Mouse (Mus musculus): ENCODE measurements at regions not wholly inside any gene's neighbourhood (a gene's known extent, or its start where the extent isn't known, plus 50 kb on each side); places are given as distances from the start of the nearest gene placed in this dataset.

DNA sequence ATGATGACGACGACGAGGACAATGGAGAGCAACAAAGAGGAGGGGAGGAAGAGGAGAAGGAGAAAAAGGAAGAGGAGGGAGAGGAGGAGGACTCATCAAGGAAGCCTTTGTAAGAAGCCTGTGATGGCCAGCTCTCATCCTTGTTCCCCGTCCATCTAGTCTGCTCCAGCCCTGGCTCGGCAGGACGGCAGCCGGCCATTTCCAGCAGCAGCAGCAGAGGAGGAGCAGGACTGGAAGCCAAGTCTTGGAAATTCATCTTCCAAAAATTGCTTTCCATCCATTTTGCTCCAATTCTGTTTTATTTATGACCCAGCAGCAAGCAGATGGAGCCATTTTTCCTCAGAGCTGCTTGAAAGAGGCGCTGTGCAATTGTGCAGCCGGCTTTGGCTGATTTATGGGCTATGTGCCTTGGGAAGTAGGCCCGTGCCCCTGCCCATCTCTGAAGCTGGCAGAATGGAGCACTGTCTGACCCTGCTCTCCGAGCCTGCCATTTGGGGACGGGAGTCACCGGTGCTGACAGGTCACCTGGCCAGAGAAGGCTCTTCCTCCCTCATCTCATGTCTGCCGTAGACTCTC, 231.2 kb upstream of the N4bp1 start:
- CTCF ChIA-PET = no interaction called here

- CTCF ChIA-PET = no interaction called here
Observed at GRCm38 (mm10) chr8:87112355-87112754, 227.3 kb upstream of the N4bp1 start.

DNA sequence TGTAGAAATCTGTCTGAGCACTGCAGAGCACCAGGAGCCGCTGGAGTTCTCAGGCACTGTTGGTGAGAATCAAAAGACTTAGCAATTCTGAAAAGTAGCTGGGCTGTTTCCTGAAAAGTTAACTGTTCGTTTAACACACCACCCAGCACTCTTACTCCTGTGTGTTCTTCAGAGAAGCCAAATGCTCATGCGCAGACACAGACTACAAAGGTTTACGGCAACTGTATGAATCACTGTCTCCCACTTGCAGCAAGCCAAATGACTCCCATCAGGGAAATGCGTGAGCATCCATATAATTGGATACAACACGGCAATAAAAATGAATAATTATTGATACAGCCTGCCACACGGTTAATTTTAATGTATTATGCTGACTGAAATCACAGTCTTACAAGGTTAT, 220.0 kb upstream of the N4bp1 start:
- CTCF ChIA-PET = no interaction called here

- CTCF ChIA-PET = no interaction called here
Observed at GRCm38 (mm10) chr8:87095211-87095610, 210.2 kb upstream of the N4bp1 start.

GRCm38 (mm10) chr8:87094685-87095084, 209.6 kb upstream of the N4bp1 start:
- CTCF ChIA-PET = no interaction called here

- CTCF ChIA-PET = no interaction called here
Observed at GRCm38 (mm10) chr8:87093716-87094115, 208.7 kb upstream of the N4bp1 start.

DNA sequence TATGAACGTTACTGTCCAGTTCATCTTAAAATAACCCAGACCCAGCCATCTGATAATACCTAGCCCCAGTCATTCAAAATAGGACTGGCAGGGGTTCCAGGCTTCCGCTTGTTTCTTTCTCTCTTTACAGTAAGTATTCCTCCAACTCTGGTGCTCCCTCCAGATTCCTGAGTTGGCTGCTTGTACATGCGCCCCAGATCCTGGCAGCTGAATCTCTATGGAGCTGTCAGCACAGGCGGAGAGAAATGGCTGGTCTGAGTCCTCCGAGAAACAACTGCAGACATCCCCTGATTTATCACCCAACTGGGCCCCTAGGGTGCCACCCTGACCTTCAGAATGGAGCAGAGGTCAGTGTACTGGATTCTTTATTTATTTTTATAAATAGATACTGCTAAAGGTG, 208.0 kb upstream of the N4bp1 start:
- CTCF ChIA-PET = no interaction called here

GRCm38 (mm10) chr8:87087451-87088095, 202.5 kb upstream of the N4bp1 start:
- CTCF ChIA-PET = no interaction called here

DNA sequence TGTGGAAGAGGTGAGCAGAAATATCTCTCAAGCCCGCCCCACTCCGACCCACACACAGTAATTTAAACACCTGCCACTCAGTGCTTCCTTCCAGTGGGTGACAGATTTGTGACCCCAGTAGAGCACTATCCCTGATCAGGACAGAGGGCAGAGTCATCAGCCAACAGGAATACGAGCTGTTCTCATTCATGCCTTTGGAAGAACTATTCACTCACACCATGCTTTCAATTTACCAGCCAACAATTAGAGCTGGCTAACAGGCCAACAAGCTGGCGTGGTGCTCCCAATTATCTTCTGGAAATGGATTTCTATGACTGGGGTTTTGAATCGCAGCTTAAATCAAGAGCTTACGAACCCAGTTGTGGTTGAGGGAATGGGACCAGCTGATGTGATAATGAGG, 193.2 kb upstream of the N4bp1 start:
- CTCF ChIA-PET = no interaction called here

DNA sequence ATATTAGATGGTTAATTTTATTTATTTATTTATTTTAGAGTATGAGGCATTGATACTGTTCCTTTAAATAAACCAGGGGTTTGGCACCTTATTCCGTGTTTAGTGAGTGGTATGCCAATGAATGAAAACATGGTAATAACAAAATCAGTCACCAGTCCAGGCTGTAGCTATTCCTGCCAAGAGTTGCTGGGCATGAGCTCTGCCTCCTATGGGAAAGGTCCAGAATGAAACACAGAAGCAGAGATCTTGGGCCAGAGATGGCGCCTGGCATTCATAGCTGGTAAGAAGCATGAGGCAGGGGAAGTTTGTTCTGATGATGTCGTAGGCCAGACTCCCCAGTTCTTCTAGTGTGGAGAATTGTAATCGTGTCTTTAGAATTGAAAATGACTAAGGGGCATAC, 190.9 kb upstream of the N4bp1 start:
- CTCF ChIA-PET = no interaction called here

GRCm38 (mm10) chr8:87071224-87071623, 186.2 kb upstream of the N4bp1 start:
- CTCF ChIA-PET = no interaction called here

DNA sequence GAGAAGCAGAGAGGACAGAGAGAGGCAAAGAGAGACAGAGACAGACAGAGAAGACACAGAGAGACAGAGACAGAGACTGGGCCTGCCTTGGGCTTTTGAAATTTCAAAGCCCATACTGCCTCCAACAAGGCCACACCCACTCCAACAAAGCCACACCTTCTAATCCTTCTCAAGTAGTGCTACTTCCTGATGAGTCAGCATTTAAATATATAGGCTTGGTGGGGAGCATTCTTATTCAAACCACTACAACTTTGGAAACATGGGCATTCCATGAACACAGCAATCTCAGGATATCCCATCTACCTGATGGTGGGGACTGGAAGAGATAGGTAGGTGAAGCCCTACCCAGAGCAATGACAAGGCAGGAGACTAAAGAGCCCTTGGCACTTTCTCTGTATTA, 182.0 kb upstream of the N4bp1 start:
- CTCF ChIA-PET = no interaction called here

DNA sequence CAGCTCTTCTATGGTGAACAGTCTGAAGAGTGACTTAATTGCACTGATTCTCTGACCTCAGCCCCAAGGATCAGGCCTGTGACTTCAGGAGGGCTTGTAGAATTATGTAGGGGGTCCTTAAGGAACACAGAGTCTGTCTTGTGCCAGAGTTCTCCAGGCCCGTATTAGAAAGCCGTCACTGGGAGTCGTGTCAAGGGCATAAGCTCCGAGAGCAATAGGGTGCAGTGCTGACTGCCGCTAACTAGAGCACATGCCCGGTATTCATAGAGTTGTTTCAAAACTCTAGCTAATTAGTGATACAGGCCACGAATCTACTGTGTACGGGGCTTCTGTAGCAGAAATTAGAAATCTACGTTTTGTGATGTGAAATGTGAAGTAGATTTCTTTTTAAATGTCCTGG, 179.7 kb upstream of the N4bp1 start:
- CTCF ChIA-PET = no interaction called here

DNA sequence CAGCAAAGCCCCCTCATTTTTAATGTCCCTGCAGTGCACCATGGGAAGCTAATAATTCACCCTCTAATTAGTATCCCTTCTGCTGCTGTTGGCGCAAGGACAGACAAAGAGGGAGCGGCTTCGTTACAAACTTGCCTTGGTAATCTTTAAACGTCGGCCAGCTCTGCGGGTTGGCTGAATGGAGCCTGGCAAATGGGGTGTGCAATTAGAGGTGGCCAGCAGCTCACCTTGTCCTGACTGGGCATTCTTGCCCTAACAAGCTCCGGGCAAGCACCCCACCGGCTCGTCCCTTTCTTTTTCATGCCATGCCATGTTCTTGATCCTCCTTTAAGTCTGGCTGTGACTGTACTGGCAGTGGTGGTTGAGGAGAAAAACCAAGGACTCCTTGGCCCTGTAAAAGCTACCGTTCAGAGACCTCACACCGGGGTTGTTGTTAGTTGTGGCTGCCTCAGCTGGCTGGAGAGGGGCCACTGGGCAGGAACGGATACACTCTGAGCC, 179.2 kb upstream of the N4bp1 start:
- CTCF ChIA-PET = no interaction called here

DNA sequence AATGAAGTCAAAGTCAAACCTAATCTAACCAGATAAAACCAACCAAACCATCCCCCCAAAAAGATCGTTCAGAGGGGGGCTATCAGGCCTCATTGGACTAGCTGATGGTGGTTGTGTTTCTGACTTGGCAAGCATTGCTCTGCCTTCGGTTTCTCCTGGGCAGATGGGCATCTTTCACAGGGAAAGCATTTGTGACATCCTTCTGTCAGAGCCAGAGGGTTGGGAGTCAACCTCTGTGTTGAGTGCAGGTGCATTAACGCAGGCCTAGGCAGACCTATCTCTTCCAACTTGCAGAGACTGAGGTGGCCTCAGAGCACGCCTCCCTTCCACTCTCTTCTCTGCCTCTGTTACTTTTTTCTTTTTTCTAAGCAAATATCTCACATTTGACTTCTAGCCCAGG, 178.5 kb upstream of the N4bp1 start:
- CTCF ChIA-PET = no interaction called here

DNA sequence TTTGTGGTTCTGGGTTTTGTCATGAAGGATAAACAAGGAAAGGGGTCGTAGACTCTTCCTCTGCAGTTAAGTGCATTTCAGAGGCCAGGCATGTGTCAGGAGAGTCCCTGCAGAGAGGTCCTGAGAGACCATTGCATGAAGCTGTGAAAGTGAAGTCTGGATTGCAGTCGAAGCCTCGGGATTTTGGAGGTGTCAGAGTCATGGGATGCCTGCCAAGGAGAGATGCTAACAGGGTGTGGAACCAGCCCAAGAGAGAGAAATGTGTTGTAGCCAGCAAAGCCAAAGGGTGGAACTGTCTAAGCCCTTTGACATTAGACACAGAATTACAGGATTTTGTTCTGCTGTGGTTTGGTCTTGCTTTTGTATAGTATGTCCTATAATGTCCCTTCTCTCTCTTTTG, 164.7 kb upstream of the N4bp1 start:
- CTCF ChIA-PET = no interaction called here

DNA sequence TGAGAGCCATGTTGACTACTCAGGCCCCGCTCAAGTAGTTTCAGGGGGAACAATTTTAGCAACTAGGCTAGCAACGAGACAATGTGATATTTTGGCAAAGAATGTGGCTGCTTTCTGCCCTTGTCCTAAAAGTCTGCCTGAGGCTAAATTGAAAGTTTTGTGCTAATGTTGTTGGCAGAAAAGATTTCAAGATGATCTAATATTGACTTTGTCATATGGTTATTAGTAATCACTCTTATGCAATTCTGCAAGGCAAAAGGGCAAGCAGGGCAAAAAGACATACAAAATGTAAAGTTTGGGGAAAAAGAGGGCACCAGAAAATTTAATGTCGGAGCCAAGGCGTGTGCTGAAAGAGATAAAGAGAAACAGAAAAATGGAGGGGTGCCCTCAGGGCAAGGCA, 164.1 kb upstream of the N4bp1 start:
- CTCF ChIA-PET = no interaction called here

GRCm38 (mm10) chr8:87046590-87046989, 161.5 kb upstream of the N4bp1 start:
- CTCF ChIA-PET = no interaction called here

DNA sequence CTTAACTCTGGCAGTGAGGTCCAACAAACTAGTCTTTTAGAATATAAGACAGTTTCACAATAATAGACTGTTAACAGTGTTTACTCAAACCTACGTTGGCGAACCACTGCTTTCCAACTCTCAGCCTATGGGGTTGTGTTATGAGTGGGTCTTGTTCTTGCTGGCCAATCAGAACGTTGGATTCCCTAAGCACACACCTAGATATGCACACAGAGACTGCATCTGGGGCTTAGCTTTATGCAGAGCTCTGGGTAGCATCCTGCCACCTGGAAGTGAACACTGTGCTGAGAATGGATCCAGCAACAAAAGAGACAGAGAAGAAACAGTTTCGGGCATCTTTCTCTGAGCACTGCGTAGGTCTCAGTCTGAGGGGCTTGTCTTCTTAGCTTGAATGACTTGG, 158.0 kb upstream of the N4bp1 start:
- CTCF ChIA-PET = no interaction called here

GRCm38 (mm10) chr8:87037620-87038380, 152.7 kb upstream of the N4bp1 start:
- CTCF ChIA-PET = no interaction called here

DNA sequence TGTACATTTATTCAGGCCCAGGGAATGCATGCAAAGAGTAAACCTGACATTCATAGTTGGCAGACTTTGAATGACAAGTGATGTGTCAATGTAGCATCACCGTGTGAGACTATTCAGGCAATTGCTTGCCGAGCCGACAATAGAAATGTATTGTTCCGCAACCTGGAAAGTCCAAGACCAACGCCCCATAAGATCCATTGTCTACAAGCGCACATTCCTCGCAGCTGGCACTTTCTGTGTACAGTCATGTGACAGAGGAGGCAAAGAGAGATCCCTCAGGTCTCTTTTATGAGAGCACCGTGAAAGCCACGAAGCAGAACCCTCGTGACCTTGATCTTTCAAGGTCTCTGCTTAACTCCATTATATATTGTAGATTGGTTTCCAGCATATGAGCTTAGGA, 150.9 kb upstream of the N4bp1 start:
- CTCF ChIA-PET = no interaction called here

DNA sequence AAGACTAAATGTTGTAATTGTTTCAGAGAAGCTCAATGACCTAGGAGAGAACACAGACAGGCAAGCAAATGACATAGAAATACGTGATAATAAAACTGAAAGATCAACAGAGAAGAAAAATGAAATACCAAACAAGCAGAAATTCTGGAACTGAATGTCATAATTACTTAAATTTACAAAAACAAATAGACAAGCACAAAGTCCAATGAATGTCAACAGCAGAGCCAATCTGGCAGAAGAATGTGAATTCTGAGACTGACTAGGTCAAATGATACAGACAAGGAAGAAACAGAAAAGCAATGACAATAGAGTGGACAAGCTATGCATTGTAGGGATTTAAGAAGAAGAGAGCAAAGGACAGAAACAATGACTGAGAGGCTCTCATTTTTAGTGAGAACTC, 143.1 kb upstream of the N4bp1 start:
- CTCF ChIA-PET = no interaction called here

- CTCF ChIA-PET = no interaction called here
Observed at GRCm38 (mm10) chr8:87025946-87026345, 140.9 kb upstream of the N4bp1 start.

- CTCF ChIA-PET = no interaction called here
Observed at GRCm38 (mm10) chr8:87019795-87020194, 134.7 kb upstream of the N4bp1 start.
